Mouse (Mus musculus): Measurements from ENCODE around the gene Ptx3.

The Ptx3 gene

GRCm38 (mm10) chr3:66219655-66220191 lies at the start of gene Ptx3:
Gene Ptx3 (plus strand): TSS chr3:66219910.
- peak; percentile 72 for DNase-seq (ENCODE audit: low spot score)

GRCm38 (mm10) chr3:66172907-66173306 lies 46.8 kb upstream of the Ptx3 start:
- no peak for DNase-seq (ENCODE audit: low spot score)

GRCm38 (mm10) chr3:66179647-66180046 lies 40.1 kb upstream of the Ptx3 start:
- DNase-seq (ENCODE audit: low spot score): peak; percentile 17

GRCm38 (mm10) chr3:66193910-66194562 lies 25.7 kb upstream of the Ptx3 start:
- DNase-seq (ENCODE audit: low spot score): no peak

- no peak for DNase-seq (ENCODE audit: low spot score)
Measured at GRCm38 (mm10) chr3:66208836-66209573, 10.7 kb upstream of the Ptx3 start.

- no peak for DNase-seq (ENCODE audit: low spot score)
Measured at GRCm38 (mm10) chr3:66213524-66213923, 6.2 kb upstream of the Ptx3 start.

- peak; percentile 50 for DNase-seq (ENCODE audit: low spot score)
Measured at GRCm38 (mm10) chr3:66215759-66216158, 4.0 kb upstream of the Ptx3 start.

GRCm38 (mm10) chr3:66220554-66221242 lies 988 bp downstream of the Ptx3 start:
- peak; percentile 65 for DNase-seq (ENCODE audit: low spot score)

GRCm38 (mm10) chr3:66221243-66221611 lies 1.5 kb downstream of the Ptx3 start:
- peak; percentile 78 for DNase-seq (ENCODE audit: low spot score)

GRCm38 (mm10) chr3:66224931-66225537 lies 5.3 kb downstream of the Ptx3 start:
- no peak for DNase-seq (ENCODE audit: low spot score)

GRCm38 (mm10) chr3:66236234-66236871 lies 16.6 kb downstream of the Ptx3 start:
- DNase-seq (ENCODE audit: low spot score): peak; percentile 61

- DNase-seq (ENCODE audit: low spot score): no peak
Measured at GRCm38 (mm10) chr3:66240476-66240875, 20.8 kb downstream of the Ptx3 start.

GRCm38 (mm10) chr3:66251842-66252241 lies 32.1 kb downstream of the Ptx3 start:
- no peak for DNase-seq (ENCODE audit: low spot score)

- no peak for DNase-seq (ENCODE audit: low spot score)
Measured at GRCm38 (mm10) chr3:66254504-66255105, 34.9 kb downstream of the Ptx3 start.

GRCm38 (mm10) chr3:66262319-66262718 lies 42.6 kb downstream of the Ptx3 start:
- peak; percentile 76 for DNase-seq (ENCODE audit: low spot score)

GRCm38 (mm10) chr3:66263270-66263669 lies 43.6 kb downstream of the Ptx3 start:
- no peak for DNase-seq (ENCODE audit: low spot score)

Data from embryo, embryonic 10.5 days (tissue).